Mouse (Mus musculus) thymus, postnatal 0 days (tissue): Measurements from ENCODE around the gene Prkcsh. TPM values are rescaled to one million over a fixed set of nuclear protein-coding genes. Genes with fewer than 3 reads are reported as not detected.

Experiments
- DNase-seq: peaks from one replicate; pipeline ENCODE4 v3.0.0-alpha.2; 2015; ENCODE audit warnings: low spot score
- polyA plus RNA-seq: library from polyadenylated mRNA; unstranded; fragments of >200 nt; fragmentation: Nextera tagmentation; extraction: Ambion mirVana; gene quantifications from 2 replicates; pipeline ENCODE4 v1.2.1, GENCODE M21; 2015

Prkcsh gene
- polyA plus RNA-seq, 1 experiment from 2014 or later, result 72.8 TPM

DNA sequence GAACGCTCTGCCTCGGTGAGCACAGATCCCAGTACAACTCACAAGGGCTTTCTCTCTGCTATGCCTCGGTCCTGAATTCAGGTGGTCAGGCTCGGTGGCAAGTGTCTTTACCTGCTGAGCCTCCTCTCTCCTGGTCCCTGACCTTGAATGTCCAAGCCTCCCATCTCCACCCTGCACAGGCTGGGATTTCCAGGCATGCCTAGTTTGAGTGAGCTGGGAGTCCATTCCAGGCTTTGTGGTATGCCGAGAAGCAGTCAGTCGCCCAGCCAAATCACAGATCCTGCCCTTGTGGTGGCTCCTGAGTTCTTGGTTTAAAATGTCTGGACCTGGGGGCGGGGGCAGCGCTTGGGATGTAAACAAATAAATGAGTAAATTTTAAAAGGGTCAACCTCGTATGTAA lies 44.7 kb downstream of the Prkcsh start:
- DNase-seq, result no peak

- no peak for DNase-seq
Observed at GRCm38 (mm10) chr9:22049315-22049714, 46.7 kb downstream of the Prkcsh start.

GRCm38 (mm10) chr9:22049721-22050270 lies 47.2 kb downstream of the Prkcsh start:
- no peak for DNase-seq

DNA sequence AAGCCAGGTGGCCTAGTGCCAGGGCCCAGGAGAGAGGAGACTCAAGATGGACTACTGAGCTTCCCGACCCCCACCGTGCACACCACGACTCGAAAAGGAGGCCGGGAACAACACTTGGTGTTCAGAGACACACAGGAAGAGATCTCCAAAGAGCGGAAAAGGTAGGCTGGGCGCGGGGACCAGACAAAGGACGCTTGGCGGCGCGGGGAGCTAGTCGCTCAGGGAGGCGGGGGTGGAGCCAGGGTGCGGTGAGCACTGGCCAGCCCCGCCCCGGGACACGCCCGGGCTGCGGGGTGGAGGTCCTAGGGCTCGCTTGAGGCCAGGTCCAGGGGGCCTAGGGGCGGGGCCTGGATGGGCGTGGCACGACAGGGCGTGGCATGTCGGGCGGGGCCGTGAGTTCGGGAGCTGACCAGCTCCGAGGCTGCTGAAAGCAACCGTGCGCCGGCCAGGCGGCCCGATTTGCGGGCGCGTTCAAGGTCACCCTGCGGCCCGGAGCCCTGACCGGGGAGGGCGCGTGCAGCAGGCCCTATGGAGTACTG lies 47.8 kb downstream of the Prkcsh start:
- DNase-seq, result peak; percentile 26

DNA sequence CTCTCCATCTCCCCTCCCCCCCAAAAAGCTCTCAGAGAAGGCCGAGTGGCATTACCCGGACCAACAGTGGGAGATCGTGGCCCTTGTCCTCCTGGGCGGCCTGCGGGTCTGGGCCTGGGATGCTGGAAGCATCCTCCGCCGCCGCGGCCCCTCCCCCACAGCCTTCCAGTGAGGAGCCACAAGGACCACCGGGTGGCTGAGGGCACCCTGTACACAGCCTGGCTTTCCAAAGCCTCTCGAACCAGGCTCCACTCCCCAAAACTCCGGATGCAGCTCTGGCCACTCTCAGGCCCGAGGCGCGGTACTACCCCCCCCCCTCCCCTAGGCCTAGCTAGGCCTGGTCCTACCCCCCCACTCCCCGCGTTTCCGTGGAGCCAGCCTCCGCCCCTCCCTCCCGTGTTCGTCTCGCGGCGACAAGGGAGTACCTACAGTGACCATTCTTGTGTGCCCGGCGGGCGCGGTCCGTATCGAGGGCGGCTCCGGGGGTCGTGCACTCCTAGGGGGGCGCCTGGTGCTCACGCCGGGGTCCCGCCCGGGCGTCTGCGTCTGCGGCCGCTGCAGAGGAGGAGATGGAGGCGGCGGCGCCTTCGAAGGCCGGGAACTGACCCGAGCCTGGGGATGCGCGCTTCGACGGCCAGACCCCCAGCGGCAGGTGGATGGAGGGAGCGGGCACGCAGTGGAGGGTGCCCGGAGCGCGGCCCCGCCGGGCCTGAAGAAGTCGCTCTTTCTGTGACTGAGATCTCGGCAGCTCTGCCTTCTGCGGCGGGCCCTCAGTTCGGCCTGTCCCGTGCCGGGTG lies 48.8 kb downstream of the Prkcsh start:
- DNase-seq, result no peak

- DNase-seq, result peak; percentile 49
Observed at GRCm38 (mm10) chr9:22051958-22052254, 49.3 kb downstream of the Prkcsh start, which contains the start of gene Elavl3. Gene Elavl3, minus strand, starts transcription at chr9:22052023.

DNA sequence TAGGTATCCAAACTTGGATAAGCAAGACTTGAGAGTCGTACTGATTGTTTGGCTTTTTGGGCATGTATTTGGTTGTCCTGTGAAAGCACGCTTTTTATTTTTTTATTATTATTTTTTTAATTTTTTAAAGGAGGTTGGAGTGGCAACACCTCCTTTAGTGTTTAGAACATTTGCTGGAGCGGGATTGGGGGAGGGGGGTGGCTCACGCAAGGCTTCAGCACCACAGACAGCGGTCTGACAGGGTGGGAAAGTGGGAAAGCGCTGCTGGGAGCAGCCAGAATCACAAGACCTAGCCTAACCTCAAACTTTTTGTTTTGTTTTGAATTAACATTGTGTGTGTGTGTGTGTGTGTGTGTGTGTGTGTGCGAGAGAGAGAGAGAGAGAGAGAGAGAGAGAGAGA lies 51.1 kb downstream of the Prkcsh start:
- no peak for DNase-seq

- DNase-seq, result peak; percentile 86
Observed at GRCm38 (mm10) chr9:22054411-22055076, 51.9 kb downstream of the Prkcsh start.

DNA sequence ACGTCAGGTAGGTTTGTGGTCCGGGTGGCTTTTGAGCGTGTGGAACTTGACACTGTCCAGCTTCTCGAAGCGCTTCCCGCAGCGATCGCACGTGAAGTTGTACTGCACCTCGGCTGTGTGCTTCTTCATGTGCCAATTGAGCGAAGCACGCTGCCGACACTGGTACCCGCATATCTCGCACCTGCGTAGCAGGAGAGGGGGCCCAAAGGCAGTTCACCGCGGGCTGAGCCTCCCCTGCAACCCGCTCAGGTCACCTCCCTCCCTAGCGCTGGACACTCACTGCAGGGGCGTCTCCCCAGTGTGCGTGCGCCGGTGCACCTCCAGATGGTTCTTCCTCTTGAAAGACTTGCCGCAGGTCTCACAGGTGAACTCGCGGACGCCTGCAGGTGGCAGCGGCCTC lies 53.1 kb downstream of the Prkcsh start:
- no peak for DNase-seq

DNA sequence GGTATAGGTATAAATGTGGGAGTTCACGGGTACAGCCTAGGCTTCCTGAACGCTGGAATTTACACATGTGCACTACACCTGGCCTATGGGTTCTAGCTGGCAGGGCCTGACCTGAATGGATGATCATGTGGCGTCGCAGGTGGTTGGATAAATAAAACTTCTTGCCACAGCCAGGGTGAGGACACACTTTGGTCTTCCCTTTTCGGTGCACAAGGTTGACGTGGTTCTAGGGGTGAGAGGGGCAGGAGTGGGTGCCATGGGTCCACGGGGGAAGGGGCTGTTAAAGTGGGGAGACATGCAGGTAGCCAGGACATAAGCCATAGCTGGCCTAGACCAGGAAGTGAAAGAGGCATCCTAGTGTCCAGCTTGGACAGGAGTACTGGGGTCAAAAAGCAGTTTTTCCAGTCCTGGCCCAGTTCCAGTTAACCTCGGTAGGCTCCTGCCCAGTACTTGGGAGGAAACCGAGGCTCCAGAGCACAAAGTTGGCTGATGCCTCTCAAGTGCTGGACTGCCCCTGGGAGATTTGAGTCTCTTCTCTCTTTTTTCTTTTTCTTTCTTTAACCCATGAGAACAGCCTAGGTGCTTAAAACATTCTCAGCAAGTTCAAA lies 53.8 kb downstream of the Prkcsh start:
- no peak for DNase-seq

- no peak for DNase-seq
Observed at GRCm38 (mm10) chr9:22057031-22057517, 54.5 kb downstream of the Prkcsh start.

DNA sequence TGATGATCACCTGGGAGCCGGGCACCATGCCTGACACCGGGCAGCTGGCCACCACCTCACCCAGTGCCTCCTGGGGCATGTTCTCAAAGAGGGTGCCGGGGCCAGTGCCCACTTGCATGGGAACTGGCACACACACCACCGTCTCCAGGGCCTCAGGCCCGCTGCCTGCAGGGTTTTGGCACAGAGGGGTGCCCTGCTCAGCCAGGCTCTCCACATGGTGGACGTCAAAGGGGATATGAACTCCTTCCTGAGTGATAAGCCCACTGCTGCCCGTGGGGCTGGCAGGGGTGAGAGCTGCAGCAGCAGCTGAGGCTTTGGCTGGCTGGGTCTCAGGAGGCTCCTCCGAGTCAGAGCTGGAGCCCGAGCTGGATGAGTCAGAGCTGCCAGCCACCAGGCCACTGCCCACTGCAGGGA lies 55.4 kb downstream of the Prkcsh start:
- no peak for DNase-seq

DNA sequence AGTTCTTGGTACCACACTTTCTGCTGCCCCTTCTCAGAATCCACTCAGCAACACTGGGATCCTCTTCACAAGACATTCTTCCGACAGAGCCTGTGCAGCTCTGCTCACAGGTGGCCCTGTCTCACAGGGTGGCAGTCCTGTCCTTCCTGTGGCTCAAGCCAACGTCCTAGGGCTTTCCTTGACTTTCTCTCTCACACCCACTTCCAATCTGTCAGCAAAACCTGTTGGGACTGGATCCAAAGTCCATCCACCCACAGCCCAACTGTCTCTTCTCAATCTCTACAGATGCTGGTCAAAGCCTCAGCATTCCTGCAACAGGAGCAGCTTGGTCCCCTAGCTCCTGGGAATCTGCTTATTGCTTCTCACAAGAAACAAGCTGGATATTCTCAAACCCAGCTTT lies 58.7 kb downstream of the Prkcsh start:
- no peak for DNase-seq

Other genes starting within 250 kb of the Prkcsh start
- 136 and 144 TPM in 2 replicates for gene Spc24, start 242.5 kb upstream of the Prkcsh start, polyA plus RNA-seq
- gene Kank2, start 204.1 kb upstream of the Prkcsh start, polyA plus RNA-seq, result 1.8 and 2.0 TPM in 2 replicates
- gene Angptl8, start 167.3 kb upstream of the Prkcsh start, polyA plus RNA-seq, result 0.16 TPM in 1 of 2 replicates, not detected in the other
- gene Dock6, start 150.2 kb upstream of the Prkcsh start, polyA plus RNA-seq, result 5.3 and 5.9 TPM in 2 replicates
- gene Rab3d, start 84.6 kb upstream of the Prkcsh start, polyA plus RNA-seq, result 14.3 and 14.7 TPM in 2 replicates
- gene Ccdc159, start 75.3 kb upstream of the Prkcsh start, polyA plus RNA-seq, result 0.24 and 0.40 TPM in 2 replicates
- 29.6 and 31.1 TPM in 2 replicates for gene Tmem205, start 75.2 kb upstream of the Prkcsh start, polyA plus RNA-seq
- gene Plppr2, start 65.8 kb upstream of the Prkcsh start, polyA plus RNA-seq, result 0.36 and 0.51 TPM in 2 replicates
- 5.3 and 5.9 TPM in 2 replicates for gene Swsap1, start 47.1 kb upstream of the Prkcsh start, polyA plus RNA-seq
- gene Epor, start 39.3 kb upstream of the Prkcsh start, polyA plus RNA-seq, result 2.5 and 3.1 TPM in 2 replicates
- gene Rgl3, start 13.4 kb upstream of the Prkcsh start, polyA plus RNA-seq, result 2.8 and 3.8 TPM in 2 replicates
- gene Ccdc151, start 172 bp upstream of the Prkcsh start, polyA plus RNA-seq, result 0.44 and 0.52 TPM in 2 replicates
- 0.04 and 0.16 TPM in 2 replicates for gene Elavl3, start 49.2 kb downstream of the Prkcsh start, polyA plus RNA-seq
- gene Gm49318, start 68.5 kb downstream of the Prkcsh start, polyA plus RNA-seq, result not detected in 2 replicates
- gene Zfp653, start 68.6 kb downstream of the Prkcsh start, polyA plus RNA-seq, result 8.0 and 9.6 TPM in 2 replicates
- 44.7 and 44.8 TPM in 2 replicates for gene Ecsit, start 82.6 kb downstream of the Prkcsh start, polyA plus RNA-seq
- 1.4 and 2.9 TPM in 2 replicates for gene Cnn1, start 96.4 kb downstream of the Prkcsh start, polyA plus RNA-seq
- 174 and 178 TPM in 2 replicates for gene Elof1, start 114.4 kb downstream of the Prkcsh start, polyA plus RNA-seq
- 135 TPM in 2 replicates for gene Acp5, start 132.9 kb downstream of the Prkcsh start, polyA plus RNA-seq
- 105 and 111 TPM in 2 replicates for gene Pigyl, start 154.0 kb downstream of the Prkcsh start, polyA plus RNA-seq
- 0.27 and 0.61 TPM in 2 replicates for gene Zfp872, start 185.3 kb downstream of the Prkcsh start, polyA plus RNA-seq
- gene Zfp809, start 222.9 kb downstream of the Prkcsh start, polyA plus RNA-seq, result 17.9 and 19.9 TPM in 2 replicates